Mouse (Mus musculus) stomach, embryonic 15.5 days (tissue): ENCODE results near the gene Il16. TPM values are rescaled to one million over a fixed set of nuclear protein-coding genes. Genes with fewer than 3 reads are reported as not detected.
A peak's percentile ranks its signal among the peaks of the same experiment; 100 is the strongest.

ENCODE experiments used
- ATAC-seq: fragments of 200-750 bp; cut with Nextera tagmentation; 2 replicates; pipeline ENCODE4 v1.8.0; 2017; ENCODE audit warnings: low read depth, moderate number of reproducible peaks, moderate TSS enrichment; ENCODE audit not compliant: insufficient read depth, low FRiP score
- H3K27ac ChIP-seq: fragments of 300-500 bp; sonication (generic); 2 replicates; pipeline ENCODE4 v1.5.1; 2015; ENCODE audit warnings: mild to moderate bottlenecking, inconsistent platforms
- H3K27me3 ChIP-seq: fragments of 300-500 bp; sonication (generic); replicated peaks from 2 replicates; pipeline ENCODE4 v1.6.1; 2015; ENCODE audit warnings: inconsistent platforms
- H3K36me3 ChIP-seq: fragments of 300-500 bp; sonication (generic); 2 replicates; pipeline ENCODE4 v1.6.1; 2015; ENCODE audit warnings: inconsistent platforms
- H3K4me1 ChIP-seq: fragments of 300-500 bp; sonication (generic); 2 replicates; pipeline ENCODE4 v1.6.1; 2015; ENCODE audit warnings: inconsistent platforms
- H3K4me2 ChIP-seq: fragments of 300-500 bp; sonication (generic); 2 replicates; pipeline ENCODE4 v1.6.1; 2015; ENCODE audit warnings: mild to moderate bottlenecking, inconsistent platforms
- H3K4me3 ChIP-seq: fragments of 300-500 bp; sonication (generic); replicated peaks from 2 replicates; pipeline ENCODE4 v1.5.1; 2015; ENCODE audit warnings: inconsistent platforms
- H3K9ac ChIP-seq: fragments of 300-500 bp; sonication (generic); 2 replicates; pipeline ENCODE4 v1.6.1; 2015; ENCODE audit warnings: inconsistent platforms
- H3K9me3 ChIP-seq: fragments of 300-500 bp; sonication (generic); 2 replicates; pipeline ENCODE4 v1.6.1; 2016; ENCODE audit warnings: inconsistent platforms
- WGBS: fragments of 180-500 bp; shearing (Covaris S2); methylation state at CpG from one replicate; pipeline ENCODE4 v1.1.7; 2015; 5-methylcytosine and 5-hydroxymethylcytosine counted together
- polyA plus RNA-seq: library from polyadenylated mRNA; unstranded; fragments of >200 nt; fragmentation: Nextera tagmentation; extraction: Ambion mirVana; gene quantifications from 2 replicates; pipeline ENCODE4 v1.2.1, GENCODE M21; 2015

Gene Il16
- polyA plus RNA-seq, 1 experiment from 2014 or later = 5.5 TPM

- Histone ChIP-seq H3K9ac (no peak overlapping the region), H3K36me3 (no peaks in the 10 kb centered on the region), H3K9me3 (no peaks in the 10 kb centered on the region), H3K4me2 (peak overlapping the region; percentile 41), H3K27me3 (no peaks in the 10 kb centered on the region), H3K4me3 (0 out of 2 replicates have a peak overlapping the region, but pooled peaks have one; percentile 26), H3K27ac (peak overlapping the region; percentile 81), H3K4me1 (peaks cover 16% of the 10 kb centered on the region; the same call in 1 of the 2 replicates)
- no peak; the same call in 1 of the 2 replicates for ATAC-seq
- 39% methylated on average over 8 of the region's 8 CpGs for WGBS
Measured at GRCm38 (mm10) chr7:83746107-83746687, 671 bp upstream of the Il16 start.

- H3K9me3 ChIP-seq = no peaks in the 10 kb centered on the region
- H3K27me3 ChIP-seq = no peaks in the 10 kb centered on the region
- peaks cover 16% of the 10 kb centered on the region; the same call in 1 of the 2 replicates for H3K4me1 ChIP-seq
- peak overlapping the region; percentile 26; the same call in 1 of the 2 replicates for H3K4me3 ChIP-seq
- WGBS = 57% methylated on average over 9 of the region's 9 CpGs
- H3K27ac ChIP-seq = peak overlapping the region; percentile 81
- H3K9ac ChIP-seq = no peak overlapping the region
- peak overlapping the region; percentile 41 for H3K4me2 ChIP-seq
- H3K36me3 ChIP-seq = no peaks in the 10 kb centered on the region
- ATAC-seq = no peak
Measured at GRCm38 (mm10) chr7:83745065-83745412, 487 bp downstream of the Il16 start.

GRCm38 (mm10) chr7:83744250-83744649 is 1.3 kb downstream of the Il16 start:
- H3K36me3 ChIP-seq = no peaks in the 10 kb centered on the region
- no peak overlapping the region for H3K27ac ChIP-seq
- peaks cover 16% of the 10 kb centered on the region; the same call in 1 of the 2 replicates for H3K4me1 ChIP-seq
- H3K4me3 ChIP-seq = no peak overlapping the region
- H3K4me2 ChIP-seq = peak overlapping the region; percentile 41; the same call in 1 of the 2 replicates
- no peaks in the 10 kb centered on the region for H3K9me3 ChIP-seq
- WGBS = 76% methylated on average over 4 of the region's 4 CpGs
- no peak for ATAC-seq
- H3K9ac ChIP-seq = no peak overlapping the region
- no peaks in the 10 kb centered on the region for H3K27me3 ChIP-seq

GRCm38 (mm10) chr7:83742690-83743089 is 2.8 kb downstream of the Il16 start:
- Histone ChIP-seq H3K36me3 (no peaks in the 10 kb centered on the region), H3K27ac (no peak overlapping the region), H3K4me2 (no peak overlapping the region), H3K4me1 (peaks cover 26% of the 10 kb centered on the region), H3K9ac (no peak overlapping the region), H3K4me3 (no peak overlapping the region), H3K9me3 (no peaks in the 10 kb centered on the region), H3K27me3 (no peaks in the 10 kb centered on the region)
- ATAC-seq = no peak
- 57% methylated on average over 3 of the region's 3 CpGs for WGBS

- H3K4me3 ChIP-seq = no peak overlapping the region
- H3K27ac ChIP-seq = no peak overlapping the region
- no peaks in the 10 kb centered on the region for H3K36me3 ChIP-seq
- no peak for ATAC-seq
- H3K9ac ChIP-seq = no peak overlapping the region
- 73% methylated on average over 2 of the region's 2 CpGs for WGBS
- no peaks in the 10 kb centered on the region for H3K27me3 ChIP-seq
- no peak overlapping the region for H3K4me2 ChIP-seq
- peaks cover 28% of the 10 kb centered on the region for H3K4me1 ChIP-seq
- H3K9me3 ChIP-seq = no peaks in the 10 kb centered on the region
Measured at GRCm38 (mm10) chr7:83742026-83742425, 3.5 kb downstream of the Il16 start.

GRCm38 (mm10) chr7:83739680-83740310 is 5.7 kb downstream of the Il16 start:
- Histone ChIP-seq H3K27me3 (no peaks in the 10 kb centered on the region), H3K27ac (peak overlapping the region; percentile 14), H3K9me3 (no peaks in the 10 kb centered on the region), H3K4me2 (no peak overlapping the region), H3K4me3 (no peak overlapping the region), H3K9ac (no peak overlapping the region), H3K4me1 (peaks cover 12% of the 10 kb centered on the region; the same call in 1 of the 2 replicates), H3K36me3 (no peaks in the 10 kb centered on the region)
- WGBS = 61% methylated on average over 7 of the region's 7 CpGs
- no peak for ATAC-seq

- Histone ChIP-seq H3K4me2 (no peak overlapping the region), H3K9ac (no peak overlapping the region), H3K4me1 (peaks cover 12% of the 10 kb centered on the region; the same call in 1 of the 2 replicates), H3K36me3 (no peaks in the 10 kb centered on the region), H3K27me3 (no peaks in the 10 kb centered on the region), H3K4me3 (no peak overlapping the region), H3K9me3 (no peaks in the 10 kb centered on the region), H3K27ac (no peak overlapping the region)
- ATAC-seq = 0 out of 2 replicates have a peak, but pooled peaks have one; percentile 45
- WGBS = 61% methylated on average over 10 of the region's 10 CpGs
Measured at GRCm38 (mm10) chr7:83738623-83739462, 6.7 kb downstream of the Il16 start.

- H3K27ac ChIP-seq = no peak overlapping the region
- no peaks in the 10 kb centered on the region for H3K36me3 ChIP-seq
- no peak for ATAC-seq
- H3K4me3 ChIP-seq = no peak overlapping the region
- peaks cover 12% of the 10 kb centered on the region; the same call in 1 of the 2 replicates for H3K4me1 ChIP-seq
- 28% methylated on average over 6 of the region's 6 CpGs for WGBS
- no peak overlapping the region for H3K4me2 ChIP-seq
- no peak overlapping the region for H3K9ac ChIP-seq
- H3K9me3 ChIP-seq = no peaks in the 10 kb centered on the region
- H3K27me3 ChIP-seq = no peaks in the 10 kb centered on the region
Measured at GRCm38 (mm10) chr7:83737914-83738490, 7.5 kb downstream of the Il16 start.

GRCm38 (mm10) chr7:83736341-83737115 is 9.0 kb downstream of the Il16 start:
- Histone ChIP-seq H3K27ac (no peak overlapping the region), H3K27me3 (no peaks in the 10 kb centered on the region), H3K4me1 (peaks cover 12% of the 10 kb centered on the region; the same call in 1 of the 2 replicates), H3K36me3 (no peaks in the 10 kb centered on the region), H3K9me3 (no peaks in the 10 kb centered on the region), H3K9ac (no peak overlapping the region), H3K4me3 (no peak overlapping the region), H3K4me2 (no peak overlapping the region)
- no peak for ATAC-seq
- 81% methylated on average over 6 of the region's 6 CpGs for WGBS

- WGBS = 85% methylated on average over 7 of the region's 7 CpGs
- H3K4me1 ChIP-seq = peaks cover 12% of the 10 kb centered on the region; the same call in 1 of the 2 replicates
- no peaks in the 10 kb centered on the region for H3K36me3 ChIP-seq
- H3K9me3 ChIP-seq = no peaks in the 10 kb centered on the region
- H3K27me3 ChIP-seq = no peaks in the 10 kb centered on the region
- no peak for ATAC-seq
- H3K27ac ChIP-seq = no peak overlapping the region
- no peak overlapping the region for H3K9ac ChIP-seq
- H3K4me3 ChIP-seq = no peak overlapping the region
- H3K4me2 ChIP-seq = no peak overlapping the region
Measured at GRCm38 (mm10) chr7:83735108-83735781, 10.3 kb downstream of the Il16 start.

- no peaks in the 10 kb centered on the region for H3K9me3 ChIP-seq
- 73% methylated on average over 6 of the region's 6 CpGs for WGBS
- no peak for ATAC-seq
Measured at GRCm38 (mm10) chr7:83734671-83735082, 10.8 kb downstream of the Il16 start.

More at GRCm38 (mm10) chr7:83734671-83735082, 10.8 kb downstream of the Il16 start:
- no peaks in the 10 kb centered on the region for H3K36me3 ChIP-seq
- no peaks in the 10 kb centered on the region for H3K27me3 ChIP-seq
- peaks cover 12% of the 10 kb centered on the region; the same call in 1 of the 2 replicates for H3K4me1 ChIP-seq
- H3K4me2 ChIP-seq = no peak overlapping the region
- no peak overlapping the region for H3K4me3 ChIP-seq
- H3K27ac ChIP-seq = no peak overlapping the region
- no peak overlapping the region for H3K9ac ChIP-seq
